Comparison of ENCODE assay signal across 8 mouse cellular contexts in genomic region chr5:122849521-122850318, GRCm38 (mm10). TPM values are rescaled to one million over a fixed set of nuclear protein-coding genes. Genes with fewer than 3 reads are reported as not detected.
DNase-seq lines count a peak whose midpoint lies in the region; ATAC-seq lines count a peak whose summit lies in the region.

Rnf34 (plus strand) TSS chr5:122850048.

- no peaks in the 10 kb centered on the region for H3K27me3 ChIP-seq in heart, embryonic 14.5 days (ENCODE audit: control insufficient read depth, insufficient read depth, low read length)
- H3K27me3 ChIP-seq in liver, embryonic 13.5 days = no peaks in the 10 kb centered on the region
- no peaks in the 10 kb centered on the region for H3K27me3 ChIP-seq in stomach, embryonic 16.5 days (ENCODE audit: control insufficient read depth, insufficient read depth, low read length)

- H3K4me3 ChIP-seq in heart, embryonic 14.5 days (ENCODE audit: control insufficient read depth in 1 of 2, insufficient read depth in 1 of 2, low read depth in 1 of 2, low read length in 2 of 2) = peak within 1 kb of the TSS; percentile 92 to 99
- H3K4me3 ChIP-seq in liver, embryonic 13.5 days (replicated peaks) = peak within 1 kb of the TSS; percentile 98
- H3K4me3 ChIP-seq in stomach, embryonic 16.5 days (replicated peaks; ENCODE audit: low read length) = peak within 1 kb of the TSS; percentile 92

- H3K4me2 ChIP-seq in heart, embryonic 14.5 days (ENCODE audit: low read length) = peak within 1 kb of the TSS; percentile 87
- H3K4me2 ChIP-seq in liver, embryonic 13.5 days = peak within 1 kb of the TSS; percentile 98
- peak within 1 kb of the TSS; percentile 95 for H3K4me2 ChIP-seq in stomach, embryonic 16.5 days (ENCODE audit: low read depth, low read length)

- no peaks in the 10 kb centered on the region for H3K36me3 ChIP-seq in heart, embryonic 14.5 days (ENCODE audit: control insufficient read depth, insufficient read depth, low read length)
- no peaks in the 10 kb centered on the region for H3K36me3 ChIP-seq in liver, embryonic 13.5 days
- no peaks in the 10 kb centered on the region for H3K36me3 ChIP-seq in stomach, embryonic 16.5 days (ENCODE audit: control insufficient read depth, insufficient read depth, low read length)

- no peaks in the 10 kb centered on the region for H3K9me3 ChIP-seq in heart, embryonic 14.5 days (ENCODE audit: control insufficient read depth, low read length)
- H3K9me3 ChIP-seq in liver, embryonic 13.5 days (replicated peaks) = no peaks in the 10 kb centered on the region
- H3K9me3 ChIP-seq in stomach, embryonic 16.5 days (replicated peaks; ENCODE audit: control insufficient read depth, low read length) = no peaks in the 10 kb centered on the region

- peak within 1 kb of the TSS; percentile 94 to 99 for H3K27ac ChIP-seq in heart, embryonic 14.5 days (replicated peaks in 1 of 2; ENCODE audit: control insufficient read depth in 1 of 2, insufficient read depth in 1 of 2, low read depth in 2 of 2, low read length in 2 of 2)
- peak within 1 kb of the TSS; percentile 83 for H3K27ac ChIP-seq in liver, embryonic 13.5 days
- H3K27ac ChIP-seq in stomach, embryonic 16.5 days (ENCODE audit: low read length) = peak within 1 kb of the TSS; percentile 96

- peak within 1 kb of the TSS; percentile 98 for H3K9ac ChIP-seq in heart, embryonic 14.5 days (ENCODE audit: low read length)
- peak within 1 kb of the TSS; percentile 99 for H3K9ac ChIP-seq in liver, embryonic 13.5 days
- H3K9ac ChIP-seq in stomach, embryonic 16.5 days (ENCODE audit: low read length) = peak within 1 kb of the TSS; percentile 90

- ATAC-seq in CD4-positive, CD25-positive, alpha-beta regulatory T cell, adult 4 months = peak; percentile 95
- peak; percentile 99 for ATAC-seq in heart, embryonic 14.5 days (ENCODE audit: insufficient number of reproducible peaks, insufficient read depth, low FRiP score, low read depth)
- peak; percentile 99 for ATAC-seq in liver, embryonic 13.5 days (ENCODE audit: low read depth)
- peak; percentile 100 for ATAC-seq in stomach, embryonic 16.5 days (ENCODE audit: insufficient read depth, low FRiP score)

- H3K4me1 ChIP-seq in heart, embryonic 14.5 days (ENCODE audit: control insufficient read depth in 2 of 2, insufficient read depth in 2 of 2, low read length in 2 of 2) = peaks cover 5 to 15% of the 10 kb centered on the region in 2 experiments; a peak in 3 of 4 replicates
- peaks cover 32% of the 10 kb centered on the region for H3K4me1 ChIP-seq in liver, embryonic 13.5 days (replicated peaks)
- peaks cover 15% of the 10 kb centered on the region for H3K4me1 ChIP-seq in stomach, embryonic 16.5 days (ENCODE audit: control insufficient read depth, insufficient read depth, low read length)

- WGBS in heart, embryonic 14.5 days = 2% methylated on average over 59 of the region's 61 CpGs
- WGBS in liver, embryonic 13.5 days (ENCODE audit: insufficient replicate concordance) = under 1% methylated on average over 60 of the region's 61 CpGs
- under 1% methylated on average over 58 of the region's 61 CpGs for WGBS in stomach, embryonic 16.5 days

- peak; percentile 96 for DNase-seq in c-Kit-negative CD71-positive TER-119-positive erythroid progenitor cells, embryonic 14.5 days (ENCODE audit: low read depth, low spot score)
- DNase-seq in fibroblast of lung, adult 2 months (ENCODE audit: low read depth) = peak; percentile 88
- DNase-seq in kidney, postnatal 14 days = peak; percentile 99
- DNase-seq in liver, embryonic 13.5 days = peak; percentile 97
- peak; percentile 96 for DNase-seq in neural tube, embryonic 10.5 days (ENCODE audit: extremely low spot score, low spot score)

RNA-seq across cellular contexts. Expression of gene Rnf34, which starts in this region (rescaled TPM):
- polyA plus RNA-seq in CD4-positive, CD25-positive, alpha-beta regulatory T cell, adult 4 months (2017; shearing (Covaris generic)) = 10 to 100 TPM; 25.9 to 37.5 TPM
- polyA plus RNA-seq in heart, embryonic 14.5 days (2014; fragmentation: Nextera tagmentation; extraction: Ambion mirVana) = 30.1 and 34.7 TPM in 2 replicates
- 13.7 and 13.8 TPM in 2 replicates for polyA plus RNA-seq in liver, embryonic 13.5 days (2015; fragmentation: Nextera tagmentation; extraction: Ambion mirVana)
- polyA plus RNA-seq in stomach, embryonic 16.5 days (2015; fragmentation: Nextera tagmentation; extraction: Ambion mirVana) = 30.8 and 33.6 TPM in 2 replicates

Comparison
In these comparisons a context has a peak if more than half of its experiments do, and no peak if none do; other contexts are left out.
1. Peak in every context shown above with its lines: DNase-seq, ATAC-seq, H3K4me3 ChIP-seq and H3K27ac ChIP-seq.